Mouse (Mus musculus) hindbrain, embryonic 11.5 days (tissue): Measurements from ENCODE around the gene Gpkow. TPM values are rescaled to one million over a fixed set of nuclear protein-coding genes. Genes with fewer than 3 reads are reported as not detected.

Source experiments
- ATAC-seq: fragments of 200-750 bp; cut with Nextera tagmentation; 2 replicates; pipeline ENCODE4 v1.8.0; 2017; ENCODE audit warnings: mild to moderate bottlenecking, moderate TSS enrichment, moderate library complexity; ENCODE audit not compliant: low FRiP score
- DNase-seq: peaks from one replicate; pipeline ENCODE4 v3.0.0-alpha.2; 2015; ENCODE audit warnings: low spot score
- H3K27ac ChIP-seq: fragments of 300-500 bp; sonication (generic); 2 replicates; pipeline ENCODE4 v1.5.1; 2014; ENCODE audit warnings: mild to moderate bottlenecking, low read depth, low read length
- H3K27me3 ChIP-seq: fragments of 300-500 bp; sonication (generic); 2 replicates; pipeline ENCODE4 v1.6.1; 2014; ENCODE audit warnings: mild to moderate bottlenecking, low read length, moderate library complexity, mixed read lengths; ENCODE audit not compliant: control insufficient read depth, insufficient read depth
- H3K36me3 ChIP-seq: fragments of 300-500 bp; sonication (generic); 2 replicates; pipeline ENCODE4 v1.6.1; 2014; ENCODE audit warnings: mild to moderate bottlenecking, low read length, moderate library complexity, mixed read lengths; ENCODE audit not compliant: control insufficient read depth, insufficient read depth
- H3K4me1 ChIP-seq: fragments of 300-500 bp; sonication (generic); replicated peaks from 2 replicates; pipeline ENCODE4 v1.6.1; 2014; ENCODE audit warnings: low read length, mixed read lengths; ENCODE audit not compliant: control insufficient read depth, insufficient read depth
- H3K4me2 ChIP-seq: fragments of 300-500 bp; sonication (generic); replicated peaks from 2 replicates; pipeline ENCODE4 v1.6.1; 2014; ENCODE audit warnings: mild to moderate bottlenecking, low read depth, low read length
- H3K4me3 ChIP-seq: fragments of 300-500 bp; sonication (generic); 2 replicates; pipeline ENCODE4 v1.5.1; 2014; ENCODE audit warnings: low read depth, low read length
- H3K9ac ChIP-seq: fragments of 300-500 bp; sonication (generic); 2 replicates; pipeline ENCODE4 v1.6.1; 2014; ENCODE audit warnings: low read depth, low read length
- H3K9me3 ChIP-seq: fragments of 300-500 bp; sonication (generic); 2 replicates; pipeline ENCODE4 v1.6.1; 2016; ENCODE audit warnings: low read length; ENCODE audit not compliant: control insufficient read depth
- WGBS: fragments of 180-500 bp; shearing (Covaris S2); extraction: QIAGEN DNeasy Blood & Tissue Kit; methylation state at CpG from one replicate; pipeline ENCODE4 v1.1.7; 2014; 5-methylcytosine and 5-hydroxymethylcytosine counted together
- polyA plus RNA-seq: library from polyadenylated mRNA; unstranded; fragments of >200 nt; fragmentation: Nextera tagmentation; extraction: Ambion mirVana; gene quantifications from 2 replicates; pipeline ENCODE4 v1.2.1, GENCODE M21; 2014

The Gpkow gene
- polyA plus RNA-seq, 1 experiment from 2014 or later: 35.6 TPM

DNA sequence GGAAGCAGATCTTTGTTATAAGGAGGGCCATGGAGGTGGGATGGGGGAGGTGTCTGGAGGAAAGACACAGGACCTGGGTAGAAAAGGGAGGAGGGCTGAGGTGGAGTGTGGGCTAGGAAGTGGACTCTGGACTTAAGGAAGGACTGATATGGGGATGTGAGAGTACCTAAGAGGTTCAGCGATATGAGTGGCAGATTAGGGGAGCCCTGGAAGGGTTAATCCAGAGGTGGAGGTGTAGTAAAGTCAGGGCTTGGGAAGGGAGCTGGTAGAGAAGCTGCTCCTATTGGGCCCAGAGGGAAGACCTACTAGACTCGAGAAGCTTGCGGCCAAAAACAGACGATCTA is 32.0 kb downstream of the Gpkow start:
- 38% methylated on average over 4 of the region's 4 CpGs for WGBS
- Histone ChIP-seq H3K4me2 (peak overlapping the region; percentile 44), H3K4me1 (no peaks in the 10 kb centered on the region), H3K9ac (peak overlapping the region; percentile 40), H3K9me3 (no peaks in the 10 kb centered on the region), H3K4me3 (peak overlapping the region; percentile 41), H3K27ac (no peak overlapping the region), H3K27me3 (no peaks in the 10 kb centered on the region), H3K36me3 (no peaks in the 10 kb centered on the region)
- DNase-seq (peak; percentile 19), ATAC-seq (no peak; the same call in 1 of the 2 replicates)

- WGBS: 22% methylated on average over 21 of the region's 26 CpGs
- Histone ChIP-seq H3K4me2 (no peak overlapping the region), H3K27me3 (no peaks in the 10 kb centered on the region), H3K4me1 (no peaks in the 10 kb centered on the region), H3K27ac (no peak overlapping the region), H3K36me3 (no peaks in the 10 kb centered on the region), H3K4me3 (0 out of 2 replicates have a peak overlapping the region, but pooled peaks have one; percentile 10), H3K9me3 (no peaks in the 10 kb centered on the region), H3K9ac (no peak overlapping the region)
- DNase-seq: peak; percentile 71
- no peak for ATAC-seq
Observed at GRCm38 (mm10) chrX:7733571-7734156, 36.7 kb downstream of the Gpkow start.

- no peaks in the 10 kb centered on the region for H3K4me1 ChIP-seq
- no peak overlapping the region for H3K27ac ChIP-seq
- no peak for DNase-seq
- 77% methylated on average over 14 of the region's 14 CpGs for WGBS
- no peak overlapping the region for H3K9ac ChIP-seq
- H3K9me3 ChIP-seq: no peaks in the 10 kb centered on the region
- H3K4me2 ChIP-seq: no peak overlapping the region
- no peaks in the 10 kb centered on the region for H3K27me3 ChIP-seq
- no peaks in the 10 kb centered on the region for H3K36me3 ChIP-seq
- no peak for ATAC-seq
- no peak overlapping the region for H3K4me3 ChIP-seq
Observed at GRCm38 (mm10) chrX:7739336-7740081, 42.6 kb downstream of the Gpkow start.

- H3K4me3 ChIP-seq: no peak overlapping the region
- no peak overlapping the region for H3K4me2 ChIP-seq
- no peaks in the 10 kb centered on the region for H3K9me3 ChIP-seq
- H3K36me3 ChIP-seq: no peaks in the 10 kb centered on the region
- H3K27ac ChIP-seq: no peak overlapping the region
- H3K9ac ChIP-seq: no peak overlapping the region
- no peak for ATAC-seq
- H3K4me1 ChIP-seq: no peaks in the 10 kb centered on the region
- no peak for DNase-seq
- WGBS: 73% methylated on average over 10 of the region's 10 CpGs
- H3K27me3 ChIP-seq: no peaks in the 10 kb centered on the region
Observed at GRCm38 (mm10) chrX:7740082-7740819, 43.3 kb downstream of the Gpkow start.

DNA sequence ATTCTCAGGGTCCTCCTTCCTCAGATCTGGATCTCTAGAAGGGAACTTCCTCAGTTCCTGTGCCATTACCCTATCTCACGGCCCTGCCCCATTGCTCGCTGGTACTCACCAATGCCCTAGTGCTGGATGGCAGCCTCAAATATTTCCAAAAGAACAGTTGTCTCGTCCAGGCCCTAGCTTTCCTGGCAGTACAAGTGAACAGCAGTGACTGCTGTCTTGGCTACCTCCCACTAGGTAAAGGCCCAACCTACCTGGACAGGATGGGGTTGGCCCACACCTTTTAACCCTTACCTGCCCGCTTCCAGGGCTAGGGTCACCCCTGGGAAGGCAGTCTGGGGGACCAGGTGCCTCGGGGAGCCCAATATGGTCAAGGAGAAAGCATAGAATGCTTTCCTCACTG is 44.2 kb downstream of the Gpkow start:
- DNase-seq (no peak), ATAC-seq (no peak)
- H3K9me3 ChIP-seq: no peaks in the 10 kb centered on the region
- no peak overlapping the region for H3K4me2 ChIP-seq
- no peak overlapping the region for H3K4me3 ChIP-seq
- 76% methylated on average over 5 of the region's 5 CpGs for WGBS
- no peaks in the 10 kb centered on the region for H3K36me3 ChIP-seq
- no peak overlapping the region for H3K27ac ChIP-seq
- no peaks in the 10 kb centered on the region for H3K27me3 ChIP-seq
- no peak overlapping the region for H3K9ac ChIP-seq
- H3K4me1 ChIP-seq: no peaks in the 10 kb centered on the region

DNA sequence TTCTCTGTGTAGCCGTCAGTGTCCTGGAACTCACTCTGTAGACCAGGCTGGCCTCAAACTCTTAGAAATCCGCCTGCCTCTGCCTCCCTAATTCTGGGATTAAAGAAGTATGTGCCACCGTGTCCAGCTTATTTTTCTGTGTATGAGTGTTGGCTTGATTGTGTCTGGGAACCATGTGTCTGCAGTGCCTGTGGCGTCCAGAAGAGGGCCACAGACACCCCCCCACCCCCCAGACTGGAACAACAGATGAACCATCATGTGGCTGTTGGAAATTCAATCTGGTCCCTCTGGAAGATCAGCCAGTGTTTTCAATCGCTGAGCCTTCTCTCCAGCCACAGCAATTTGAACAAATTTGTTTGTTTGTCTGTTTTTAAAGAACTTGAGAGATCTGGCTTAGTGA is 46.5 kb downstream of the Gpkow start:
- Histone ChIP-seq H3K9me3 (no peaks in the 10 kb centered on the region), H3K27me3 (no peaks in the 10 kb centered on the region), H3K36me3 (no peaks in the 10 kb centered on the region), H3K4me1 (no peaks in the 10 kb centered on the region), H3K4me3 (no peak overlapping the region), H3K9ac (no peak overlapping the region), H3K27ac (no peak overlapping the region), H3K4me2 (no peak overlapping the region)
- 65% methylated on average over 5 of the region's 5 CpGs for WGBS
- DNase-seq: peak; percentile 14
- no peak for ATAC-seq

GRCm38 (mm10) chrX:7744940-7745339 is 48.0 kb downstream of the Gpkow start:
- Histone ChIP-seq H3K9me3 (no peaks in the 10 kb centered on the region), H3K36me3 (no peaks in the 10 kb centered on the region), H3K4me1 (no peaks in the 10 kb centered on the region), H3K4me3 (no peak overlapping the region), H3K27me3 (no peaks in the 10 kb centered on the region), H3K9ac (no peak overlapping the region), H3K27ac (no peak overlapping the region), H3K4me2 (no peak overlapping the region)
- DNase-seq (no peak), ATAC-seq (no peak)
- WGBS: 64% methylated on average over 1 of the region's 1 CpGs

DNA sequence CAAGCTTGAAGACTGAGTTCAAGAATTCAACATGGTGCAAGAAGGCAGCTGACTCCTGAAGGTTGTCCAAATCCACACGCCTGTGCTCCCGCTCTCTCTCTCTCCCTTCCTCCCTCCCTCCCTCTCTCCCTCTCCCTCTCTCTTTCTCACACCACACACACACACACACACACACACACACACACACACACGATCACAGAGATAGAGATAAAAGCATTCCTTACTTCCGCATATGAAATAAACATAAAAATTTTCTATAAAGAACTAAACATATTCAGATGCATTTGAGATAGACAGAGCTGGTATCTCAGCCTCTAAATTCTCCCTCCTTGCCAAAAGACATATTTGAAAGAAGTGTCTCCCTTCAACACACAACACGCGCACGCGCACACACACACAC is 48.5 kb downstream of the Gpkow start:
- Histone ChIP-seq H3K4me3 (no peak overlapping the region), H3K4me1 (no peaks in the 10 kb centered on the region), H3K36me3 (no peaks in the 10 kb centered on the region), H3K27me3 (no peaks in the 10 kb centered on the region), H3K4me2 (no peak overlapping the region), H3K9me3 (no peaks in the 10 kb centered on the region), H3K9ac (no peak overlapping the region), H3K27ac (no peak overlapping the region)
- DNase-seq: no peak
- 90% methylated on average over 8 of the region's 8 CpGs for WGBS
- ATAC-seq: no peak
